Mouse (Mus musculus): ENCODE measurements around the gene Limch1.

DNA sequence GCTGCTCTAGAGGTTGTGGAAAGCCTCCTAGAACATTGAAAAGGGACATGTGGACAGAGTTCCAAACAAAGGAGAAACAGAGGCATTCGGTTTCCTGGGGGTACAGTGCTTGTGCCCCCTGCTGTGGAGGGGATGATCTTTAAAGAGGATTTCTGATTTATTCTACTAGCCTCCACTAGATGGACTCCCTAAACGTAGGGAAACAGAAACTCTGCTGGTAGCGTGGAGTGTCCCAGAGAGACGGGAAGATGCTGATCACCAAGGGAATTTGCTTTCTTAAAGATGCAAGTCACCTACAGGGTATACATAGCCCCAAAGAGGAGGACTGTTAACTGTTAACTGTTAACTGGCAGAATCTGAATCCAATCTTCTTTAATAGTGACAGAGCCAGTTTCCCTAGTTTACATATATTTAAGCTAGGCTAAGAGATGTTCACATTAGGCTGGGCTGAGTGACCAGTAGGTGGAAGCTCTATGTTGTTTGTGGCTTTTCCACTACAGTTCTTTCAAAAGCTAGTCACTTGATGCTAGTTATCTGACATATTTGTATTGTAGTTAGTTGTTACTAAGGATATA is 35.1 kb upstream of the Limch1 start:
- no peak for TF ChIP-seq CTCF (IDR thresholded peaks at IDR 0.05; ENCODE audit: borderline replicate concordance, insufficient read depth, low read length)
- TF ChIP-seq POLR2A (IDR thresholded peaks at IDR 0.05; ENCODE audit: low read depth, low read length) = no peak
